Mouse (Mus musculus): ENCODE measurements around the gene Unc93b1. TPM values are rescaled to one million over a fixed set of nuclear protein-coding genes. Genes with fewer than 3 reads are reported as not detected.
A peak's percentile ranks its signal among the peaks of the same experiment; 100 is the strongest.

Unc93b1 gene
- polyA plus RNA-seq, 1 experiment from 2014 or later: 4.5 TPM

GRCm38 (mm10) chr19:3898952-3899351, 36.0 kb upstream of the Unc93b1 start:
- Histone ChIP-seq H3K9ac (ENCODE audit: low read depth, low read length) (no peak overlapping the region), H3K4me2 (no peak overlapping the region), H3K27me3 (ENCODE audit: control insufficient read depth, insufficient read depth, low read length) (no peaks in the 10 kb centered on the region), H3K4me1 (ENCODE audit: control insufficient read depth, insufficient read depth, low read length) (peaks cover 6% of the 10 kb centered on the region; the same call in 1 of the 2 replicates), H3K27ac (ENCODE audit: low read depth, low read length) (no peak overlapping the region), H3K4me3 (ENCODE audit: low read depth, low read length) (no peak overlapping the region), H3K36me3 (ENCODE audit: control insufficient read depth, insufficient read depth, low read length) (peaks cover 17% of the 10 kb centered on the region; the same call in 1 of the 2 replicates), H3K9me3 (replicated peaks; ENCODE audit: control insufficient read depth, low read length) (no peaks in the 10 kb centered on the region)
- no peak for ATAC-seq (replicated peaks; ENCODE audit: insufficient number of reproducible peaks, low FRiP score, low TSS enrichment)
- WGBS (ENCODE audit: insufficient replicate concordance): 79% methylated on average over 7 of the region's 7 CpGs

- 90% methylated on average over 4 of the region's 4 CpGs for WGBS (ENCODE audit: insufficient replicate concordance)
These were observed 35.4 kb upstream of the Unc93b1 start for GRCm38 (mm10) chr19:3899618-3900017.

GRCm38 (mm10) chr19:3902966-3903365, 32.0 kb upstream of the Unc93b1 start:
- 0 out of 2 replicates have a peak, but pooled peaks cover 8% of the 10 kb centered on the region for H3K36me3 ChIP-seq (ENCODE audit: control insufficient read depth, insufficient read depth, low read length)
- H3K27ac ChIP-seq (ENCODE audit: low read depth, low read length): no peak overlapping the region
- H3K27me3 ChIP-seq (ENCODE audit: control insufficient read depth, insufficient read depth, low read length): no peaks in the 10 kb centered on the region
- ATAC-seq (replicated peaks; ENCODE audit: insufficient number of reproducible peaks, low FRiP score, low TSS enrichment): no peak
- 84% methylated on average over 12 of the region's 12 CpGs for WGBS (ENCODE audit: insufficient replicate concordance)
- H3K4me3 ChIP-seq (ENCODE audit: low read depth, low read length): no peak overlapping the region
- no peaks in the 10 kb centered on the region for H3K9me3 ChIP-seq (replicated peaks; ENCODE audit: control insufficient read depth, low read length)
- no peak overlapping the region for H3K9ac ChIP-seq (ENCODE audit: low read depth, low read length)
- H3K4me2 ChIP-seq: no peak overlapping the region
- peaks cover 23% of the 10 kb centered on the region for H3K4me1 ChIP-seq (ENCODE audit: control insufficient read depth, insufficient read depth, low read length)

More at GRCm38 (mm10) chr19:3899618-3900017, 35.4 kb upstream of the Unc93b1 start:
- no peak overlapping the region for H3K4me2 ChIP-seq
- no peaks in the 10 kb centered on the region for H3K9me3 ChIP-seq (replicated peaks; ENCODE audit: control insufficient read depth, low read length)
- peaks cover 13% of the 10 kb centered on the region; the same call in 1 of the 2 replicates for H3K36me3 ChIP-seq (ENCODE audit: control insufficient read depth, insufficient read depth, low read length)
- no peaks in the 10 kb centered on the region for H3K27me3 ChIP-seq (ENCODE audit: control insufficient read depth, insufficient read depth, low read length)
- no peak overlapping the region for H3K4me3 ChIP-seq (ENCODE audit: low read depth, low read length)
- ATAC-seq (replicated peaks; ENCODE audit: insufficient number of reproducible peaks, low FRiP score, low TSS enrichment): no peak
- H3K9ac ChIP-seq (ENCODE audit: low read depth, low read length): no peak overlapping the region
- peaks cover 10% of the 10 kb centered on the region; the same call in 1 of the 2 replicates for H3K4me1 ChIP-seq (ENCODE audit: control insufficient read depth, insufficient read depth, low read length)
- no peak overlapping the region for H3K27ac ChIP-seq (ENCODE audit: low read depth, low read length)

GRCm38 (mm10) chr19:3903648-3904362, 31.2 kb upstream of the Unc93b1 start:
- Histone ChIP-seq H3K27ac (ENCODE audit: low read depth, low read length) (no peak overlapping the region), H3K27me3 (ENCODE audit: control insufficient read depth, insufficient read depth, low read length) (no peaks in the 10 kb centered on the region), H3K4me2 (no peak overlapping the region), H3K9me3 (replicated peaks; ENCODE audit: control insufficient read depth, low read length) (no peaks in the 10 kb centered on the region), H3K4me1 (ENCODE audit: control insufficient read depth, insufficient read depth, low read length) (peaks cover 23% of the 10 kb centered on the region), H3K9ac (ENCODE audit: low read depth, low read length) (no peak overlapping the region), H3K36me3 (ENCODE audit: control insufficient read depth, insufficient read depth, low read length) (0 out of 2 replicates have a peak, but pooled peaks cover 11% of the 10 kb centered on the region), H3K4me3 (ENCODE audit: low read depth, low read length) (no peak overlapping the region)
- WGBS (ENCODE audit: insufficient replicate concordance): 72% methylated on average over 25 of the region's 25 CpGs
- ATAC-seq (replicated peaks; ENCODE audit: insufficient number of reproducible peaks, low FRiP score, low TSS enrichment): no peak

GRCm38 (mm10) chr19:3904363-3904675, 30.7 kb upstream of the Unc93b1 start:
- H3K27me3 ChIP-seq (ENCODE audit: control insufficient read depth, insufficient read depth, low read length): no peaks in the 10 kb centered on the region
- peak overlapping the region; percentile 90 for H3K4me2 ChIP-seq
- no peak overlapping the region for H3K4me3 ChIP-seq (ENCODE audit: low read depth, low read length)
- H3K36me3 ChIP-seq (ENCODE audit: control insufficient read depth, insufficient read depth, low read length): 0 out of 2 replicates have a peak, but pooled peaks cover 11% of the 10 kb centered on the region
- no peaks in the 10 kb centered on the region for H3K9me3 ChIP-seq (replicated peaks; ENCODE audit: control insufficient read depth, low read length)
- no peak overlapping the region for H3K9ac ChIP-seq (ENCODE audit: low read depth, low read length)
- H3K4me1 ChIP-seq (ENCODE audit: control insufficient read depth, insufficient read depth, low read length): peaks cover 23% of the 10 kb centered on the region
- ATAC-seq (replicated peaks; ENCODE audit: insufficient number of reproducible peaks, low FRiP score, low TSS enrichment): no peak
- H3K27ac ChIP-seq (ENCODE audit: low read depth, low read length): no peak overlapping the region
- 67% methylated on average over 10 of the region's 10 CpGs for WGBS (ENCODE audit: insufficient replicate concordance)

GRCm38 (mm10) chr19:3905261-3905969, 29.6 kb upstream of the Unc93b1 start:
- Histone ChIP-seq H3K9me3 (replicated peaks; ENCODE audit: control insufficient read depth, low read length) (no peaks in the 10 kb centered on the region), H3K4me3 (ENCODE audit: low read depth, low read length) (peak overlapping the region; percentile 60), H3K4me2 (peak overlapping the region; percentile 90), H3K36me3 (ENCODE audit: control insufficient read depth, insufficient read depth, low read length) (0 out of 2 replicates have a peak, but pooled peaks cover 11% of the 10 kb centered on the region), H3K9ac (ENCODE audit: low read depth, low read length) (peak overlapping the region; percentile 67), H3K27me3 (ENCODE audit: control insufficient read depth, insufficient read depth, low read length) (no peaks in the 10 kb centered on the region), H3K4me1 (ENCODE audit: control insufficient read depth, insufficient read depth, low read length) (peaks cover 23% of the 10 kb centered on the region), H3K27ac (ENCODE audit: low read depth, low read length) (peak overlapping the region; percentile 80)
- WGBS (ENCODE audit: insufficient replicate concordance): 32% methylated on average over 6 of the region's 6 CpGs
- ATAC-seq (replicated peaks; ENCODE audit: insufficient number of reproducible peaks, low FRiP score, low TSS enrichment): no peak

- 23% methylated on average over 10 of the region's 10 CpGs for WGBS (ENCODE audit: insufficient replicate concordance)
- Histone ChIP-seq H3K4me1 (ENCODE audit: control insufficient read depth, insufficient read depth, low read length) (peaks cover 23% of the 10 kb centered on the region), H3K36me3 (ENCODE audit: control insufficient read depth, insufficient read depth, low read length) (0 out of 2 replicates have a peak, but pooled peaks cover 11% of the 10 kb centered on the region), H3K9me3 (replicated peaks; ENCODE audit: control insufficient read depth, low read length) (no peaks in the 10 kb centered on the region), H3K27me3 (ENCODE audit: control insufficient read depth, insufficient read depth, low read length) (no peaks in the 10 kb centered on the region), H3K27ac (ENCODE audit: low read depth, low read length) (peak overlapping the region; percentile 80; the same call in 1 of the 2 replicates), H3K9ac (ENCODE audit: low read depth, low read length) (peak overlapping the region; percentile 72), H3K4me2 (peak overlapping the region; percentile 90), H3K4me3 (ENCODE audit: low read depth, low read length) (peak overlapping the region; percentile 60)
- 0 out of 2 replicates have a peak, but pooled peaks have one; percentile 15 for ATAC-seq (replicated peaks; ENCODE audit: insufficient number of reproducible peaks, low FRiP score, low TSS enrichment)
These were observed 28.7 kb upstream of the Unc93b1 start for GRCm38 (mm10) chr19:3906326-3906725.

- ATAC-seq (replicated peaks; ENCODE audit: insufficient number of reproducible peaks, low FRiP score, low TSS enrichment): peak; percentile 81
- no peaks in the 10 kb centered on the region for H3K9me3 ChIP-seq (replicated peaks; ENCODE audit: control insufficient read depth, low read length)
- H3K27ac ChIP-seq (ENCODE audit: low read depth, low read length): peak within 1 kb of the TSS; percentile 80
- H3K36me3 ChIP-seq (ENCODE audit: control insufficient read depth, insufficient read depth, low read length): 0 out of 2 replicates have a peak, but pooled peaks cover 5% of the 10 kb centered on the region
- peak within 1 kb of the TSS; percentile 90 for H3K4me2 ChIP-seq
- 4% methylated on average over 36 of the region's 36 CpGs for WGBS (ENCODE audit: insufficient replicate concordance)
- peak within 1 kb of the TSS; percentile 60 for H3K4me3 ChIP-seq (ENCODE audit: low read depth, low read length)
- peak within 1 kb of the TSS; percentile 72 for H3K9ac ChIP-seq (ENCODE audit: low read depth, low read length)
- no peaks in the 10 kb centered on the region for H3K27me3 ChIP-seq (ENCODE audit: control insufficient read depth, insufficient read depth, low read length)
- peaks cover 30% of the 10 kb centered on the region for H3K4me1 ChIP-seq (ENCODE audit: control insufficient read depth, insufficient read depth, low read length)
These were observed 27.9 kb upstream of the Unc93b1 start, which contains the start of gene Tcirg1 for GRCm38 (mm10) chr19:3906795-3907786. TSS of gene Tcirg1 (minus strand) at chr19:3907133.

Measured in heart, embryonic 11.5 days (tissue).